Mouse (Mus musculus) cerebellum, adult 11-12 months (tissue): ENCODE results near the gene Nkd1.

Experiments
- DNase-seq: peaks from one replicate; pipeline ENCODE4 v3.0.0; 2022

Gene Nkd1

GRCm38 (mm10) chr8:88520985-88521527 is at the start of gene Nkd1:
TSS of gene Nkd1 (plus strand) at chr8:88521354.
- peak; percentile 75 for DNase-seq

GRCm38 (mm10) chr8:88481290-88481689 is 39.9 kb upstream of the Nkd1 start:
- no peak for DNase-seq

DNA sequence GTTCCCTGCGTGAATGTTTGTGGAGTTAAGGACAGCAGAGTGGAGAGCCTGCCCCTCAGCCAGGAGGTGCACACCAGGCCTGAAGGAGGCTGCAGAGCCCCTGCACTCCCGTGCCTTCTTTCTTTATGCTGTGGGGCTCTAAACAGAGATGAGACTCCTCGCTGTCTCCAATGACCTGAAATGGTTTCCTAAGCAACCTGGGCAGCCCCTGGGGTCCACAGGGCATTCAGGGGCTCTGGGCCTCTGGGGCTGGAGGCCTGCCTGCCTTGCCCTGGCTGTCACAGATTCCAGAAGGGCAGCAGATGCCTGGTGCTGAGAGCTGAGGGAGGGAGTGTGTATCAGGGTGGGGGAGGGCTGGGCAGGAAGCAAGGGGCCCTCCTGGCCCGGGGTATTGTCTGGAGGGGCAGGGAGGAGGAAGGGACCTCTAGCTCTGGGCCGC is 32.7 kb upstream of the Nkd1 start:
- no peak for DNase-seq

DNA sequence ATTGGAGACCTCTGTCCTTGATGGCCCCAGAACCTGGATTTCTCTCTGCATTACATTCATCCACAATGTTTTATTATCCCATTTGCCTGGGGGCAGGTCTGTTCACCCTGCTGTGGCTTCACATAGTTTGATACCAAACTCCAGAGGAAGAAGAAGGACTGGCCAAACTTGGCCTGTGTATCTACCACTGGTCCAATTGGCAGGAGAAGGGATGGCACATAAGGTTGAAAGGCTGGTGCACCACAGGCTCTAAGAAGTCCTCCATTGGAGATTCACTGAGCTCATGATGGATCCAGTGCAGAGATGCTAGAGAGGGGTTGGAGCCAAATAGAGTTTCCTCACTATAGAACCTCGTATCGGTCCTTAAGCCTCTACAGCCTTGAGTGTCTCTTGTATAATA is 27.1 kb upstream of the Nkd1 start:
- DNase-seq = no peak

DNA sequence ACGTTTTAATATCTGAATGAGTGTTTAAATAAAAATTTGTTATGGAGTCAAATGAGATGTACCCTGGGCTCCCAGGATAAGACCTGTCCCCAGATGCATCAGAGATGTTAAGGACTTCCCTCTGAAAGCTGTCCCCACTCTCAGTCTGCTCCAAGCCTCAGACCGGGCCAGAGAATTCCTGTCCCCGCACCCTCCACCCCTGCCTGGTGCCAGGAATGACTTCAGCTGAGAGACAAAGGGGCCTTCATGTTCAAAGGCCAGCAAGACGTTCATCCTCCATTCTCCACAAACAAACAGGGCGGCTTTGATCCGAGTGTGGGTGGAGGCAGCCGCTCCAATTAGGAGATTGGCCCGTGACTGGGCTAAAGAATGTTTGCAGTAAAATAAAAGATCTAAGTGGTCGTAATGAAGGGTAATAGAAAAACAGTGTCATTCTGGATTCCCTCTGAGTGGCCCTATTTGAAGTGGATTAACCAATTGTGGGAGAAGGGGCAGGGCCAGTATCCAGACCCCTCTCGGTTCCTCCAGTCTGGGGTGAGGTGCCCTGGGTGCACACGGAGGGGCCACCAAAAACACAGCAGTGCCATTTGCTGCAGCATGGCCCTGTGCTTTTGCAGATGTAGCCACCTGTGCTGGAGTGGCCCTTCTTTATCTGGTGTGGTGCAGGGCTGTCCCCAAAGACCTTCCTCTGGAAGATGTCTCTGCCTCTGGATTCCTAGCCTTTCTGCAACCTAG is 25.9 kb upstream of the Nkd1 start:
- peak; percentile 23 for DNase-seq

GRCm38 (mm10) chr8:88502143-88502542 is 19.0 kb upstream of the Nkd1 start:
- no peak for DNase-seq

GRCm38 (mm10) chr8:88506981-88507380 is 14.2 kb upstream of the Nkd1 start:
- DNase-seq = no peak

GRCm38 (mm10) chr8:88511061-88511460 is 10.1 kb upstream of the Nkd1 start:
- DNase-seq = no peak

DNA sequence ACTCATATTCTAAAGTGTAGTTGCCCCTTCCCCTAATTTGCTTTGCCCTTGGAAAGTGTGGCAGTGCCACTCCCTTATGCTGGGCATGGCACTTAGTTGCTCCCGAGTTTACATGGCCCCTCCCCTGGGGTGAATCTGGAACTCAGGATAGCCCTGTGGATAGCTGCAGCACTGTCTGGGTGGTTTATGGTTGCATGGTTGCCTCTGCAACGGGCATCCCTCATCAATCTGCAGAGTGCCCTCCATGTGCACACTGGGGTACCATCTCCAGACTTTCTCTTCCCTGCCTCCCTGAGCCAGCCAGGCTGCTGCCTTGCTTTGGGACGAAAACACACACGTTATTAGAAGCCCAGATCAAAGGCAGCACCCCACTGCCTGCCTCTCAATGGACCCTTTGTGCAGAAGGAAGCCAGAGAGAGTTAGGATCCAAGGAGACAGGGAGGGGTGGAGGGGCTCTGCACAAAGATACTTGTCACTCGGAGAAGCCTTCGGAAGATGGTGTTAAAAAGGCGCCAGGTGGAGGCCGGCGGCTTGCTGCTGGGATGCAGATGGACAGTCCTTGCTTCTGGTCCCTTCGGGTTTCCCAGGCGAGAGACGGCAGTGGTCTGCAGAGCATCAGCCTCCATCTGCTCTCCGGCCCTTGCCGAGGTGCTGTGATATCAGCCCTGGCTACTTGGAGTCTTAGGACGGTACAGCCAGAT is 8.9 kb upstream of the Nkd1 start:
- DNase-seq = peak; percentile 63

GRCm38 (mm10) chr8:88518047-88518446 is 3.1 kb upstream of the Nkd1 start:
- no peak for DNase-seq

DNA sequence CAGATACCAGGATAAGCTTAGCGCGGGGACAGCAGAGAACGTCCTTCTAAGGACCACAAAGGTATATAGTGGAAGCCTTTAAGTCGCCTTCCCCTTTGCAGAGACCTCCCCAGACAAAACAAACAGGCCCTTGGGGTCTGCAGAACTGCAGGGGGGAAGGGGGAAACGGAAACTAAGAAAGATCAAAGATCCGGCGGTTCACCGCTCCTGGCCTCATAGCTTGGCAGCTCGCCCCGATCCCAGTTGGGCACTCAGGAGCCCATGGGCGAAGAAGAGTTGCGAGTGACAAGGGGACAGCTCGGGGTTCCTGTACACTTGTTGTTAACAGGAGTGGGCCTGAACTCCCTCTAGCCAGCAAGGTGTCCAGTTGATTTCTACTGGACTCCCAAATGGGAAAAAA is 773 bp upstream of the Nkd1 start:
- DNase-seq = peak; percentile 49

- peak; percentile 41 for DNase-seq
Observed at GRCm38 (mm10) chr8:88521541-88522414, 624 bp downstream of the Nkd1 start.

- peak; percentile 51 for DNase-seq
Observed at GRCm38 (mm10) chr8:88522433-88523030, 1.4 kb downstream of the Nkd1 start.

DNA sequence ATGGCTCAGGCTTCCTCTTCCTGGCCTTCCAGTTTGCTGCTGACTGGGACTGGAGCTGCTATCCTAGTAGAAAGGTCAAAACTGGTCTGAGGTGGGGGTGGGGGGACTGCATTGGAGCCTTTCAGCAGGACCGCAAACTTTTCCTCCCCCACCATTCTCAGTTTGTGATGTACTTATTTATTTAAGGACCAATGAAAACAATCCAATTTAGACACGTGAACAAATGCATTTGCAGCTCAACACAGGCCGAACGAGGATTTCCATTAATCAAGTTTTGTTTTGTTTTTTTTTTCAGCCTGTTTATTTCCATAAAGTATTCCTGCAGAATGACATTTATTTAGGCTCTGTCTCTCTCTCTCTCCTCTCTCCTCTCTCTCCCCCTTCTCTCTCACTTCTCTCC is 2.5 kb downstream of the Nkd1 start:
- DNase-seq = no peak

DNA sequence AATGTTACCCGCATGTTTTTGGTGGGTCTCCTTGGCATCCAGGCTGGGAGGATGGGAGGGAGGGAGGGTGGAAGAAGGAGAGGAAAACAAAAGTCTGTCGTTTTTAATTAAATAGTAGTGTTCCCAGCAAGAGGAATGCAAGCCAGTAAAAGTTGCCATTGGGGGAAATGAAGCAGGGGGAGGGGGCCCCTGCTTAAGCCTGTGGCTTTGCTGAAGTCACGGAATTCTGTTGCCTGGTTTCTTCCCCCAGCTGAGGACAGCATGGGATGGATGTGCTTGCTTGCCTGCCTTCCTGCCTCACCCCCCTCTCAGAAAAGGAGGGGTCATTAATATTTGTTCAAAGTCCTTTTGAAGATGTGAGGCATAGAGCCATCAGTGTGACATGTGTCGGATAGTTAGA is 3.0 kb downstream of the Nkd1 start:
- no peak for DNase-seq

GRCm38 (mm10) chr8:88524851-88525250 is 3.7 kb downstream of the Nkd1 start:
- DNase-seq = no peak

GRCm38 (mm10) chr8:88526296-88526695 is 5.1 kb downstream of the Nkd1 start:
- DNase-seq = no peak

- DNase-seq = no peak
Observed at GRCm38 (mm10) chr8:88528186-88528585, 7.0 kb downstream of the Nkd1 start.

- no peak for DNase-seq
Observed at GRCm38 (mm10) chr8:88529798-88530197, 8.6 kb downstream of the Nkd1 start.

DNA sequence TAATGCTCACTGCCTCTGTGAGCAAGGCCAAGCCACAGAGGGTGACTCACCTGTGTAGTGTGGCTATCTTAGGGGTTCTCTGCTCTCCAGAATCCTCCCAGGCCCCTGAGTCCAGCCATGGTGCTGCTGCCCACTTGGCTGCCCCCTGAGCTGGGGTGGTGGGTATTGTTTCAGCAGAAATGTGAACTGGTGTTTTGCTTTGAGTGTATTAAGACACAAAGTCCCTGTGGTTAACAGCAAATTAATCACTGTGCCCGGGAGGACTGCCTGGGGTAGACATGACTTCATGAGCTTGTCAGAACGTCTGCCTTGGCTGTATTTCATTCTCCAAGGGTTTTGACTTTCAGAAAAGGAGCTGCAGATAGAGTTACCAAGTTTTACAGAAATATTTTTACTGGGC is 15.9 kb downstream of the Nkd1 start:
- DNase-seq = no peak

- no peak for DNase-seq
Observed at GRCm38 (mm10) chr8:88537998-88538975, 17.1 kb downstream of the Nkd1 start.

- no peak for DNase-seq
Observed at GRCm38 (mm10) chr8:88538976-88539371, 17.8 kb downstream of the Nkd1 start.
